In the genomic region with DNA sequence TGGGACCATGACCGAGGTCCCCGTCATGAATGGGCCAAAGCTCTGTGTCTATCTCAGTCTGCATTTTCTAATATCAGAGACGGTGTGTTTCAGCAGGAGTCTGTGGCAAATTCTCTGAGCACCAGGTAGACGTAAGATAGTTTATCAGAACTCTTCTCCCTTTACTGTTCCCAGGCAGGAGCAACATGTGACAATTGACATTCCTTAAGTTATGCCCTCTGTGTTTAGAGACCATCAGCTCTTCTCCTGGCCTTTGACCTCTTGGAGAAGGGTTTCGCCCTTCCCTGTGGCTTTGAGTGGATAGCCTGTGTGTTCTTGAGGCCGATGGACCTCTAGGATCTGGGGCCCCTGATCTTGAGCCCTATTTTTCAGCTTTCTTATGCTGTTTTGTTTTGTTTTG, we compare ENCODE assay signal across 8 mouse cellular contexts. TPM values are rescaled to one million over a fixed set of nuclear protein-coding genes. Genes with fewer than 3 reads are reported as not detected.
DNase-seq lines count a peak whose midpoint lies in the region; ATAC-seq and TF ChIP-seq lines count a peak whose summit lies in the region.

No protein-coding gene starts in this region.

- in situ Hi-C loops in ES-E14 (cut with MboI; ENCODE audit: low sequenced_read_pairs in 2 of 2, unreplicated experiment in 2 of 2), result no loop called here

- no peak for TF ChIP-seq CTCF in liver, postnatal 0 days (IDR thresholded peaks at IDR 0.05; ENCODE audit: low read depth)

- TF ChIP-seq EP300 in liver, postnatal 0 days (IDR thresholded peaks at IDR 0.05; ENCODE audit: low read depth), result no peak

- peak overlapping the region; percentile 92 for H3K4me3 ChIP-seq in heart, embryonic 12.5 days
- H3K4me3 ChIP-seq in ES-E14 (ENCODE audit: insufficient read depth in 1 of 2, low read depth in 1 of 2, low read length in 2 of 2, poor library complexity in 1 of 2, severe bottlenecking in 1 of 2), result peak overlapping the region; percentile 69 to 95
- H3K4me3 ChIP-seq in heart, embryonic 16.5 days (ENCODE audit: low read length), result peak overlapping the region; percentile 98
- H3K4me3 ChIP-seq in liver, postnatal 0 days (ENCODE audit: low read depth, low read length), result peak overlapping the region; percentile 98

- H3K9ac ChIP-seq in heart, embryonic 12.5 days, result peak overlapping the region; percentile 97
- H3K9ac ChIP-seq in ES-E14 (ENCODE audit: insufficient read depth, low read depth, low read length, poor library complexity, severe bottlenecking), result peak overlapping the region; percentile 98
- peak overlapping the region; percentile 98 for H3K9ac ChIP-seq in heart, embryonic 16.5 days (ENCODE audit: low read length)
- H3K9ac ChIP-seq in liver, postnatal 0 days (replicated peaks), result peak overlapping the region; percentile 99

- no peaks in the 10 kb centered on the region for H3K9me3 ChIP-seq in heart, embryonic 12.5 days (replicated peaks)
- no peaks in the 10 kb centered on the region for H3K9me3 ChIP-seq in ES-E14 (ENCODE audit: control insufficient read depth, insufficient read depth, low read depth, low read length)
- H3K9me3 ChIP-seq in heart, embryonic 16.5 days (replicated peaks; ENCODE audit: control insufficient read depth, low read length), result no peaks in the 10 kb centered on the region
- no peaks in the 10 kb centered on the region for H3K9me3 ChIP-seq in liver, postnatal 0 days (ENCODE audit: low read length)

- ATAC-seq in heart, embryonic 12.5 days (ENCODE audit: insufficient number of reproducible peaks, low FRiP score), result no peak
- ATAC-seq in heart, embryonic 16.5 days (replicated peaks; ENCODE audit: extremely low read depth, insufficient read depth, low FRiP score), result no peak
- ATAC-seq in liver, postnatal 0 days, result no peak

- 56% methylated on average over 6 of the region's 6 CpGs for WGBS in heart, embryonic 12.5 days
- 45% methylated on average over 6 of the region's 6 CpGs for WGBS in heart, embryonic 16.5 days
- whole genome bisulfite sequencing in liver, postnatal 0 days (ENCODE audit: insufficient replicate concordance), result 37% methylated on average over 6 of the region's 6 CpGs

- H3K36me3 ChIP-seq in heart, embryonic 12.5 days, result peaks cover 39% of the 10 kb centered on the region
- peaks cover 30% of the 10 kb centered on the region for H3K36me3 ChIP-seq in ES-E14 (ENCODE audit: control insufficient read depth, insufficient read depth, low read length, poor library complexity, severe bottlenecking)
- H3K36me3 ChIP-seq in heart, embryonic 16.5 days (ENCODE audit: control insufficient read depth, insufficient read depth), result peaks cover 27% of the 10 kb centered on the region
- H3K36me3 ChIP-seq in liver, postnatal 0 days (replicated peaks; ENCODE audit: insufficient read depth, low read length), result peaks cover 38% of the 10 kb centered on the region

- peak overlapping the region; percentile 89 for H3K4me2 ChIP-seq in heart, embryonic 12.5 days
- H3K4me2 ChIP-seq in heart, embryonic 16.5 days (ENCODE audit: low read depth, low read length), result peak overlapping the region; percentile 93
- peak overlapping the region; percentile 78 for H3K4me2 ChIP-seq in liver, postnatal 0 days (ENCODE audit: low read depth, low read length)

- DNase-seq in heart, postnatal 4 days, result no peak
- no peak for DNase-seq in ES-E14 (ENCODE audit: low read depth, low spot score)
- no peak for DNase-seq in liver, postnatal 0 days
- DNase-seq in urinary bladder, postnatal 10 days (ENCODE audit: low spot score), result no peak
- DNase-seq in spleen, postnatal 10 days (ENCODE audit: low spot score in 2 of 2), result no peak
- DNase-seq in c-Kit-positive CD71-positive TER-119-positive erythroid progenitor cells, embryonic 14.5 days (ENCODE audit: low spot score), result no peak

- no peak overlapping the region for H3K27ac ChIP-seq in heart, embryonic 12.5 days (ENCODE audit: poor library complexity, severe bottlenecking)
- H3K27ac ChIP-seq in ES-E14 (ENCODE audit: insufficient read depth, low read depth, low read length, poor library complexity, severe bottlenecking), result no peak overlapping the region
- no peak overlapping the region for H3K27ac ChIP-seq in heart, embryonic 16.5 days (ENCODE audit: low read length)
- H3K27ac ChIP-seq in liver, postnatal 0 days (ENCODE audit: low read depth), result 0 out of 2 replicates have a peak overlapping the region, but pooled peaks have one; percentile 60

- no peaks in the 10 kb centered on the region for H3K27me3 ChIP-seq in heart, embryonic 12.5 days (replicated peaks)
- H3K27me3 ChIP-seq in heart, embryonic 16.5 days (ENCODE audit: control insufficient read depth, insufficient read depth, low read length), result no peaks in the 10 kb centered on the region
- no peaks in the 10 kb centered on the region for H3K27me3 ChIP-seq in liver, postnatal 0 days (ENCODE audit: insufficient read depth, low read length)

- peaks cover 23% of the 10 kb centered on the region for H3K4me1 ChIP-seq in heart, embryonic 12.5 days (replicated peaks)
- H3K4me1 ChIP-seq in ES-E14 (ENCODE audit: control insufficient read depth in 2 of 2, insufficient read depth in 2 of 2, low read length in 2 of 2, poor library complexity in 1 of 2), result peaks cover 0 to 6% of the 10 kb centered on the region in 2 experiments; a peak in 2 of 4 replicates
- H3K4me1 ChIP-seq in heart, embryonic 16.5 days (ENCODE audit: control insufficient read depth, insufficient read depth, low read length), result peaks cover 13% of the 10 kb centered on the region
- H3K4me1 ChIP-seq in liver, postnatal 0 days (ENCODE audit: insufficient read depth), result peaks cover 20% of the 10 kb centered on the region

TF ChIP-seq in ES-E14, 5 proteins besides CTCF, POLR2A, EP300 and RAD21:
- TF ChIP-seq ZNF384 (IDR thresholded peaks at IDR 0.05; ENCODE audit: low read depth, low read length) (no peak), ZC3H11A (IDR thresholded peaks at IDR 0.05; ENCODE audit: borderline replicate concordance, low read depth, low read length) (no peak), HCFC1 (IDR thresholded peaks at IDR 0.05; ENCODE audit: borderline replicate concordance, insufficient read depth, low read length) (no peak), MAFK (IDR thresholded peaks at IDR 0.05; ENCODE audit: insufficient read depth, low read depth, low read length) (no peak)

RNA-seq across cellular contexts. Expression of gene Phrf1, which starts 1.1 kb away (rescaled TPM):
- 56.4 and 59.3 TPM in 2 replicates for polyA plus RNA-seq in heart, embryonic 12.5 days (2016; fragmentation: Nextera tagmentation; extraction: Ambion mirVana)
- 10 to 100 TPM; 44.3 to 52.2 TPM for total RNA-seq in heart, postnatal 4 days (2021)
- 101 and 107 TPM in 2 replicates for total RNA-seq in ES-E14 (2012; rRNA removed)
- 43.5 and 50.7 TPM in 2 replicates for polyA plus RNA-seq in heart, embryonic 16.5 days (2015; fragmentation: Nextera tagmentation; extraction: Ambion mirVana)
- 10.8 and 14.3 TPM in 2 replicates for polyA plus RNA-seq in liver, postnatal 0 days (2015; fragmentation: Nextera tagmentation; extraction: Ambion mirVana)

RNA-seq across cellular contexts. Expression of gene Rassf7, which starts 14.0 kb away (rescaled TPM):
- 12.9 and 16.2 TPM in 2 replicates for polyA plus RNA-seq in heart, embryonic 12.5 days (2016; fragmentation: Nextera tagmentation; extraction: Ambion mirVana)
- total RNA-seq in heart, postnatal 4 days (2021), result 1 to 10 TPM; 4.1 to 6.1 TPM
- 32.2 and 44.3 TPM in 2 replicates for total RNA-seq in ES-E14 (2012; rRNA removed)
- 16.1 and 17.2 TPM in 2 replicates for polyA plus RNA-seq in heart, embryonic 16.5 days (2015; fragmentation: Nextera tagmentation; extraction: Ambion mirVana)
- 24.9 and 27.3 TPM in 2 replicates for polyA plus RNA-seq in liver, postnatal 0 days (2015; fragmentation: Nextera tagmentation; extraction: Ambion mirVana)

RNA-seq across cellular contexts. Expression of gene Lmntd2, which starts 15.8 kb away (rescaled TPM):
- polyA plus RNA-seq in heart, embryonic 12.5 days (2016; fragmentation: Nextera tagmentation; extraction: Ambion mirVana), result 1.3 and 1.4 TPM in 2 replicates
- not detected for total RNA-seq in heart, postnatal 4 days (2021)
- 4.0 and 6.4 TPM in 2 replicates for total RNA-seq in ES-E14 (2012; rRNA removed)
- 0.54 and 0.76 TPM in 2 replicates for polyA plus RNA-seq in heart, embryonic 16.5 days (2015; fragmentation: Nextera tagmentation; extraction: Ambion mirVana)
- 0.49 TPM in 2 replicates for polyA plus RNA-seq in liver, postnatal 0 days (2015; fragmentation: Nextera tagmentation; extraction: Ambion mirVana)

RNA-seq across cellular contexts. Expression of gene Lrrc56, which starts 35.7 kb away (rescaled TPM):
- polyA plus RNA-seq in heart, embryonic 12.5 days (2016; fragmentation: Nextera tagmentation; extraction: Ambion mirVana), result 2.5 and 3.5 TPM in 2 replicates
- total RNA-seq in heart, postnatal 4 days (2021), result 1 to 10 TPM; 4.3 to 4.5 TPM
- 3.3 and 3.9 TPM in 2 replicates for total RNA-seq in ES-E14 (2012; rRNA removed)
- polyA plus RNA-seq in heart, embryonic 16.5 days (2015; fragmentation: Nextera tagmentation; extraction: Ambion mirVana), result 3.0 and 4.1 TPM in 2 replicates
- polyA plus RNA-seq in liver, postnatal 0 days (2015; fragmentation: Nextera tagmentation; extraction: Ambion mirVana), result 2.0 and 2.2 TPM in 2 replicates

RNA-seq across cellular contexts. Expression of gene Hras, which starts 35.9 kb away (rescaled TPM):
- 74.1 and 78.2 TPM in 2 replicates for polyA plus RNA-seq in heart, embryonic 12.5 days (2016; fragmentation: Nextera tagmentation; extraction: Ambion mirVana)
- 100 to 1,000 TPM; 105 to 119 TPM for total RNA-seq in heart, postnatal 4 days (2021)
- 130 and 133 TPM in 2 replicates for total RNA-seq in ES-E14 (2012; rRNA removed)
- 59.5 and 92.1 TPM in 2 replicates for polyA plus RNA-seq in heart, embryonic 16.5 days (2015; fragmentation: Nextera tagmentation; extraction: Ambion mirVana)
- polyA plus RNA-seq in liver, postnatal 0 days (2015; fragmentation: Nextera tagmentation; extraction: Ambion mirVana), result 44.0 and 46.2 TPM in 2 replicates
